Mouse (Mus musculus): ENCODE results near the gene Zfp385c. TPM values are rescaled to one million over a fixed set of nuclear protein-coding genes. Genes with fewer than 3 reads are reported as not detected.
"Not testable (repeated sequence)": the region's sequence is repeated elsewhere in the genome, so short reads cannot be mapped to it uniquely, and the experiment has no call there.

The Zfp385c gene
- polyA plus RNA-seq, 1 experiment from 2014 or later = not detected

GRCm38 (mm10) chr11:100594608-100595007 is 97.6 kb downstream of the Zfp385c start:
- H3K27me3 ChIP-seq = no peaks in the 10 kb centered on the region
- H3K9ac ChIP-seq = no peak overlapping the region
- 80% methylated on average over 7 of the region's 7 CpGs for WGBS (ENCODE audit: insufficient replicate concordance)
- H3K4me1 ChIP-seq (replicated peaks) = no peaks in the 10 kb centered on the region
- H3K9me3 ChIP-seq (replicated peaks) = no peaks in the 10 kb centered on the region
- peaks cover 99% of the 10 kb centered on the region for H3K36me3 ChIP-seq
- DNase-seq (no peak), ATAC-seq (ENCODE audit: low read depth) (no peak)
- no peak overlapping the region for H3K27ac ChIP-seq
- H3K4me2 ChIP-seq = no peak overlapping the region
- H3K4me3 ChIP-seq (replicated peaks) = no peak overlapping the region

GRCm38 (mm10) chr11:100592346-100593046 is 99.8 kb downstream of the Zfp385c start:
- no peak overlapping the region for H3K9ac ChIP-seq
- no peak for DNase-seq
- H3K9me3 ChIP-seq (replicated peaks) = no peaks in the 10 kb centered on the region
- H3K4me1 ChIP-seq (replicated peaks) = no peaks in the 10 kb centered on the region
- H3K27ac ChIP-seq = no peak overlapping the region
- H3K4me3 ChIP-seq (replicated peaks) = no peak overlapping the region
- H3K27me3 ChIP-seq = no peaks in the 10 kb centered on the region
- no peak overlapping the region for H3K4me2 ChIP-seq
- ATAC-seq (ENCODE audit: low read depth) = no peak
- H3K36me3 ChIP-seq = peaks cover 99% of the 10 kb centered on the region
- 88% methylated on average over 11 of the region's 11 CpGs for WGBS (ENCODE audit: insufficient replicate concordance)

GRCm38 (mm10) chr11:100588462-100588861 is 103.8 kb downstream of the Zfp385c start:
- no peaks in the 10 kb centered on the region for H3K9me3 ChIP-seq (replicated peaks)
- 85% methylated on average over 2 of the region's 2 CpGs for WGBS (ENCODE audit: insufficient replicate concordance)
- no peak overlapping the region for H3K4me3 ChIP-seq (replicated peaks)
- ATAC-seq (ENCODE audit: low read depth) (no peak), DNase-seq (no peak)
- H3K36me3 ChIP-seq = peaks cover 100% of the 10 kb centered on the region
- H3K4me2 ChIP-seq = no peak overlapping the region
- H3K4me1 ChIP-seq (replicated peaks) = no peaks in the 10 kb centered on the region
- no peaks in the 10 kb centered on the region for H3K27me3 ChIP-seq
- H3K9ac ChIP-seq = no peak overlapping the region
- no peak overlapping the region for H3K27ac ChIP-seq

DNA sequence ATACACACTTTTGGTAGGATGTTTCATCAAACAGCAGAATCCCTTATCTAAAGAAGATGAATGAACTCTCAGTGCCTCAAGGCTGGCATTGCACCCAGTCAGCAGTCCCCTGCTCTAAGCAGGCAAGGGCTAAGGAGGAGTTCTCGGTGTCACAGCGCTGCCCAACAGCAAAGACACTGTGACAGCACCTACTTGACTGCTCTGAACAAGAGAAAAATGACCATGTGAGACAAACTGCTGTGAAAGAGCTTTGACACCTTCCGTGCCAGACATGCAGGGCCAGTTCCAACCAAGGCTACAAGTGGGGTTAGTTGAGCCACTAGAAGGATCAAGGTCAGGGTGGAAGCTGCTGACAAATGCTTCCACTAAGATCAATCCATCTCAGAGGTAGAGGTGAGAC is 107.1 kb downstream of the Zfp385c start:
- no peaks in the 10 kb centered on the region for H3K4me1 ChIP-seq (replicated peaks)
- H3K27ac ChIP-seq = no peak overlapping the region
- no peak for DNase-seq
- peaks cover 100% of the 10 kb centered on the region for H3K36me3 ChIP-seq
- no peak overlapping the region for H3K4me3 ChIP-seq (replicated peaks)
- 90% methylated on average over 3 of the region's 3 CpGs for WGBS (ENCODE audit: insufficient replicate concordance)
- H3K4me2 ChIP-seq = no peak overlapping the region
- no peak overlapping the region for H3K9ac ChIP-seq
- no peaks in the 10 kb centered on the region for H3K9me3 ChIP-seq (replicated peaks)
- no peak for ATAC-seq (ENCODE audit: low read depth)
- H3K27me3 ChIP-seq = no peaks in the 10 kb centered on the region

GRCm38 (mm10) chr11:100584561-100584961 is 107.7 kb downstream of the Zfp385c start:
- H3K36me3 ChIP-seq = peaks cover 98% of the 10 kb centered on the region
- H3K4me2 ChIP-seq = no peak overlapping the region
- no peaks in the 10 kb centered on the region for H3K27me3 ChIP-seq
- H3K4me1 ChIP-seq (replicated peaks) = no peaks in the 10 kb centered on the region
- H3K4me3 ChIP-seq (replicated peaks) = no peak overlapping the region
- no peaks in the 10 kb centered on the region for H3K9me3 ChIP-seq (replicated peaks)
- no peak overlapping the region for H3K27ac ChIP-seq
- 84% methylated on average over 7 of the region's 7 CpGs for WGBS (ENCODE audit: insufficient replicate concordance)
- H3K9ac ChIP-seq = no peak overlapping the region
- ATAC-seq (ENCODE audit: low read depth) (no peak), DNase-seq (no peak)

GRCm38 (mm10) chr11:100582836-100583235 is 109.4 kb downstream of the Zfp385c start:
- H3K9ac ChIP-seq = no peak overlapping the region
- H3K4me2 ChIP-seq = no peak overlapping the region
- H3K9me3 ChIP-seq (replicated peaks) = no peaks in the 10 kb centered on the region
- peaks cover 90% of the 10 kb centered on the region for H3K36me3 ChIP-seq
- no peak overlapping the region for H3K27ac ChIP-seq
- H3K4me3 ChIP-seq (replicated peaks) = no peak overlapping the region
- H3K27me3 ChIP-seq = no peaks in the 10 kb centered on the region
- no peaks in the 10 kb centered on the region for H3K4me1 ChIP-seq (replicated peaks)
- DNase-seq = no peak
- ATAC-seq (ENCODE audit: low read depth) = no peak
- WGBS (ENCODE audit: insufficient replicate concordance) = 87% methylated on average over 2 of the region's 2 CpGs

DNA sequence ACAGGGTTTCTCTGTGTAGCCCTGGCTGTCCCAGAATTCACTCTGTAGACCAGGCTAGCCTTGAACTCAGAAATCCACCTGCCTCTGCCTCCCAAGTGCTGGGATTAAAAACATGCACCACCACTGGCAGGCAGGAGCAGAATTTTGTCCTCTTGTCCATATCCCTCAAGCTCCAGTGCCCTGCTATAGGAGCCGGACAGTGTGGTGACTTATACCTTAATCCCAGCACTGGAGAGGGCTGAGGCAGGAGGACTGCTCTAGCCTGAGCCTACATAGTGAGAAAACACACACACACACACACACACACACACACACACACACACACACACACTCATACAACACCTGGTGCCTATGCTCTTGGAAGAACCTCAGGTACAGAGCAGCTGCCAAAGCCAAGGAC is 109.8 kb downstream of the Zfp385c start:
- not testable (repeated sequence) for H3K27ac ChIP-seq; H3K27me3 ChIP-seq; H3K4me3 ChIP-seq (replicated peaks); H3K9ac ChIP-seq; H3K4me1 ChIP-seq (replicated peaks); ATAC-seq (ENCODE audit: low read depth); H3K4me2 ChIP-seq; DNase-seq; H3K9me3 ChIP-seq (replicated peaks)
- WGBS (ENCODE audit: insufficient replicate concordance) = 94% methylated on average over 1 of the region's 1 CpGs
- peaks cover 86% of the 10 kb centered on the region for H3K36me3 ChIP-seq

GRCm38 (mm10) chr11:100581756-100582155 is 110.5 kb downstream of the Zfp385c start:
- Histone ChIP-seq H3K9ac (no peak overlapping the region), H3K4me1 (replicated peaks) (no peaks in the 10 kb centered on the region), H3K9me3 (replicated peaks) (no peaks in the 10 kb centered on the region), H3K4me3 (replicated peaks) (no peak overlapping the region), H3K4me2 (no peak overlapping the region), H3K36me3 (peaks cover 79% of the 10 kb centered on the region), H3K27ac (no peak overlapping the region), H3K27me3 (no peaks in the 10 kb centered on the region)
- no peak for DNase-seq
- 69% methylated on average over 4 of the region's 4 CpGs for WGBS (ENCODE audit: insufficient replicate concordance)
- no peak for ATAC-seq (ENCODE audit: low read depth)

- no peaks in the 10 kb centered on the region for H3K27me3 ChIP-seq
- H3K36me3 ChIP-seq = peaks cover 64% of the 10 kb centered on the region
- no peak overlapping the region for H3K4me3 ChIP-seq (replicated peaks)
- peaks cover 14% of the 10 kb centered on the region for H3K4me1 ChIP-seq (replicated peaks)
- H3K4me2 ChIP-seq = no peak overlapping the region
- ATAC-seq (ENCODE audit: low read depth) (no peak), DNase-seq (no peak)
- 80% methylated on average over 13 of the region's 13 CpGs for WGBS (ENCODE audit: insufficient replicate concordance)
- no peak overlapping the region for H3K9ac ChIP-seq
- H3K27ac ChIP-seq = no peak overlapping the region
- H3K9me3 ChIP-seq (replicated peaks) = no peaks in the 10 kb centered on the region
Observed at GRCm38 (mm10) chr11:100580275-100580674, 112.0 kb downstream of the Zfp385c start.

GRCm38 (mm10) chr11:100579116-100579799 is 113.0 kb downstream of the Zfp385c start:
- Histone ChIP-seq H3K9me3 (replicated peaks) (no peaks in the 10 kb centered on the region), H3K4me1 (replicated peaks) (peaks cover 22% of the 10 kb centered on the region), H3K4me3 (replicated peaks) (no peak overlapping the region), H3K9ac (no peak overlapping the region), H3K27ac (no peak overlapping the region), H3K36me3 (peaks cover 54% of the 10 kb centered on the region), H3K27me3 (no peaks in the 10 kb centered on the region), H3K4me2 (no peak overlapping the region)
- WGBS (ENCODE audit: insufficient replicate concordance) = 87% methylated on average over 9 of the region's 9 CpGs
- DNase-seq (no peak), ATAC-seq (ENCODE audit: low read depth) (no peak)

- WGBS (ENCODE audit: insufficient replicate concordance) = 65% methylated on average over 8 of the region's 8 CpGs
- Histone ChIP-seq H3K9me3 (replicated peaks) (no peaks in the 10 kb centered on the region), H3K4me1 (replicated peaks) (peaks cover 22% of the 10 kb centered on the region), H3K27ac (no peak overlapping the region), H3K9ac (no peak overlapping the region), H3K36me3 (peaks cover 42% of the 10 kb centered on the region), H3K4me2 (no peak overlapping the region), H3K27me3 (no peaks in the 10 kb centered on the region), H3K4me3 (replicated peaks) (no peak overlapping the region)
- DNase-seq (no peak), ATAC-seq (ENCODE audit: low read depth) (no peak)
Observed at GRCm38 (mm10) chr11:100577852-100578599, 114.2 kb downstream of the Zfp385c start.
